Mouse (Mus musculus) c-Kit-positive CD71-positive TER-119-negative erythroid progenitor cells, embryonic 14.5 days (primary cell): ENCODE results near the gene Dnaaf1.

ENCODE experiments used
- DNase-seq: peaks from one replicate; pipeline ENCODE4 v3.0.0-alpha.2; 2013; ENCODE audit warnings: low read depth

The Dnaaf1 gene

DNA sequence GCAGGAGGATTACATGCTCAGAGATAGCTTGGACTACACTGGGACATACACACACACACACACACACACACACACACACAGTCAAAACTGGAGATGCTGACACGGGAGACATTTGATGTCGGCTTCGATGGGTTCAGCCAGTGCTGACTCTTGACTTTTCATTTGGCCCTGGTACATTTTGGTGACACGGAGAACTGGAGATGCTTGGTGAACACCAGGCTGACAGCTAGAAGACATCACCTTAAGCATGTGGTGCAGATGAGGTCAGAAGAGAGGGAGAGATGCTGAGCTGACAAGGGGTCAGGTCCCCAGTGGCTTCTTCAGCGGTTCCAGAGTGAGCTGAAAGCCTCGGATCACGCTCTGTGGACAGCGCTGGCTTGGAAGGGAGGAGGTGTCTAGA lies 48.0 kb downstream of the Dnaaf1 start:
- no peak for DNase-seq

DNA sequence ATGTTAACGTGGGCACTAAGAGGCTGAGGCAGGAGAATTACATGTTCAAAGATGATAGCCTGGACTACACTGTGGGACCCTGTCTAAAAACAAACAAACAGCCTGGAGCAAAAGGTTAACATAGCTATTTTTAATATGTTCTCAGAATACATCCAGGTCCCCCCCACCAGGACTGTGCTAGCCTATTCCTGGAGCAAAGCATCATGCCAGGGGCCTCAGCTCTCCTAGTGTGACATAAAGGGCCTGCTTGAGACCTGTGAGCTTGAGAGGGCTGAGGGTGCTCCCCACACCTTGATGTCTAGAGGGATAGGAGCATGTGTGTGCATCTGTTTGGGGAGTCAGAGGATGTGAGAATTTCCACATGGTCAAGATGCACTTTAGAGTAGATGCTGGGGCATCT lies 48.7 kb downstream of the Dnaaf1 start:
- DNase-seq, result no peak

DNA sequence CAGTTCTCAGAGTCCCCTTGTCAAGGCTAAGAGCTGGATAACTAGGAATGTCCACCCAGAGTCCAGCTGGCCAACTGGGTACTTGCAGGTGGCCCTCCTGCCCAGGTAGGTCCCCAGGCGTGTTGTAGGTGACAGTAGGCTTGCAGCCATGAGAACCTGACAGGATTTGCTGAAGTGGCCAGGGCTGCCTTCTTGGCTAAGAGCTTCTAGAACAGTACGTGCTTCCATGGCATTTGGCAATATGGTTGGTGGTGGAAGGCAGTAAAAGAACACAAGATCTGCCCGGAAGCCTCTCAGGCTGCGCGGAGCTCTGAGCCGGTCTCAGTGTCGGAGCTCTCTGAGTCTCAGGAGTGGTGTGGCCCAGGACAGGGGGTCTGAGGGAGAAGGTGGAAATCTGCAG lies 49.9 kb downstream of the Dnaaf1 start:
- DNase-seq, result no peak

DNA sequence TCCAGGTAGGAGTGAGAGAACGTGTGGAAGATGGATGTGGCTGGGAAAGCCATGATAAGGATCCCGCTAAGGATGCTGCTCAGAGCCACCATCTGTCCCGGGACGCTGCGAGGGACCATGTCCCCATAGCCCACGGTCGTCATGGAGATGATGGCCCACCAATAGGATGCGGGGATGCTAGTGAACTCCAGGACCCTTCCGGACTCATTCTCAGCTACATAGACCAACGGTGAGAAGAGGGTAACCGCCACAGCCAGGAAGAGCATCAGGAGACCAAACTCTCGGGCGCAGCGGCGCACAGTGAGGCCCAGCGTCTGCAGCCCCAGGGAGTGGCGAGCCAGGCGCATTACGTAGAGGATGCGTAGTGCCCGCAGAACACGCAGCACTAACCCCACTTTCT lies 50.8 kb downstream of the Dnaaf1 start:
- DNase-seq, result no peak

DNA sequence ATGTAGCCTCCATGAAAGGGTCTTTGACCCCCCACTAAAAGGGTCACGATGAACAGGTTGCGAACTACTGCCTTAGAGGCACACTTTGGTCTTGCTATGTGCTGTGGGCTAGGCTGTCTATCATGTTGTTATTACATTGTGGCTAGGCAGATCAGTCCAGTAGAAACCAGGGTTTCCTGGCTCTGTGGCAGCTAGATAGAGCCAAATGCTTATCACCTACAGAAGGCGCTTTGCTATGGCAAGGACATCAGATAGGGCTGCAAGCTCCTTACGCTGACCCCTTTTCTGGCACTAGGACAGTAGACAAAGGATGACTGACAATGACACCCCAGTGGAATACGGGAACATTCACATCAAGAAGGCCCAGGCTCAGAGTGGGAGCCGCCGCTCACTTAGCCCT lies 52.2 kb downstream of the Dnaaf1 start:
- DNase-seq, result no peak

DNA sequence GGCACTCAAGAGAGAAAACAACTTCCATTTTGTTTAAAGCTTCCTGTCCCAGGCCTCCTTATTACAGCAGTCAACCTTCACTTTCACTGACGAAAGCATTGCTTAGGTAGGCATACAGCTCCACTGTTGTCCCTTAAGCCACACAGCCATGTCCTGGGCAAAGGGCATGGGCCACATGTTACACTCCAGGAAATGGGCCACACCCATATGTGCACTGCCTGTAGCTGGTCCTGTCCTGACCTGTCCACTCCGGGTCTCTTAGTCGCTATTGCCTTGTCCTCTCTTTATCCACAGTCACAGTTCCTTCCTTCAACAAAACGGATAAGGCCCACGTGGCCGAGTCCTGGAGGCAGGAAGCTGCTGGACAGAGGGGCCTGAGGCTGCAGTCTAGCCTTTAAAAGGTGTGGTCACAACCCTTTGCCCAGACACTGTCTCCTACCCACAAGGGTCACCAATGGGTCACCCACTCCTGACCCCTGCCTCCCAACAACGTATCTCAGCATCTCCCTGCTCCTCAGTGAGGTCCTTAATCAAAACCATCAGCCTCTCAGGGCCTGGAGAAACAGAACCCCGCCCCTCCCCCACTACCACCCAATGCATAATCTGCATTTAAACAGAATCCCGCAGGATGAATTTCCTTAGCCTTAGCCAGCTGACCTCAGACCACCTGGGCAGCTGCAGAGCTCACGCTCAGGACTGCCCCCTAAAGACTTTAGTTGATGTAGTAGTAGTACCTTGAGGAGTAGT lies 52.8 kb downstream of the Dnaaf1 start:
- DNase-seq, result no peak

DNA sequence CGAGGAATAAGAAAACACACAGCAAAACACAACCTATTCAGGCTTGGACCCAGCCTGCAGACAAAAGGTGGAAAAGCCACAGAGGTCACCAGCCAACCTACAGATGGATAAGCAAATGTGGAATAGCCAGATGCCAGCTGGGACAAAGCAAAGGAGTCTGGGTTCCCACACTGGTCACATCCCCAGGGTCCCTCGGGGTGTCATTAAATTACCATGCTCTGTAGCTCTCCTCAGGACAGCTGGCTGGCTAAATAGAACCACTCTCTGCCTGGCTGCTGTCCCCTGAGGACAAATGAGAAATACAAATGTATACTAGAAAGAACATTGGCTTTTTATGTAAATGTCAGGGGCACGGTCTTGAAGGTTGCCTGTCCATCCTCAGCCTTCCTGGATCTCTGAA lies 55.8 kb downstream of the Dnaaf1 start:
- no peak for DNase-seq

DNA sequence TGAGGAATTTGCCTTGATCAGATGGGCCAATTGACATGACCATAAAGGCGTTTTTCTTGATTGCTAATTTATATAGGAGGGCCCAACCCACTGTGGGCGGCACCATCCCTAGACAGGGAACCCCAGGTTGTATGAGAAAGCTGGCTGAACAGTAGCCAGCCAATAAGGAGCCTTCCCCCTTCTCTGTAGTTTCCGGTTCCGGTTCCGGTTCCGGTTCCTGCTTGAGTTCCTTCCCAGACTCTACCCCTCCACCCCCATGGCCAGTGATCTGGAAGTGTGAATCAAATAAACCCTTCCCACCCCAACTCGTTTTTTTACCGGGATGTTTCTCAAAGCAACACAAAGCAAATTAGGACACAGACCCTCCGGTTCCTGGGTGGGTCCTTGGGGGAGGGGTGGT lies 57.2 kb downstream of the Dnaaf1 start:
- no peak for DNase-seq

DNA sequence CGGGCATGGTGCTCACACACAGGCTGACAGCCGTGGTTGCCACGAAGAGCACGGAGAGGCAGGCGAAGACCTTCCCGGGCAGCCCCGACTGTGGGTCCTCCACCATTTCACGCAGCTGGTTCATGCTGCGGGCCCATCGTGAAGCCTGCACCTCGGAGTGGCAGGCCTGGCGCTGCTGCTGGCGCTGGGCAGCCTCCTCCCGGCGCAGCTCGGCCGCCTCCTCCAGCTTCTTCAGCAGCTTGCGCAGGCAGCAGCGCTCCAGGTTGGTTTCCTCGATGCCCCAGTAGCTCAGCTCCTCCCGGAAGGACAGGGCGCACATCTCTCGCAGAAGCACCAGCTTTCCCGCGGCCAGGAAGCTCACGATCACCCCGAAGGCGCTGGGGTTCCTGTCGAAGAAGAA lies 57.9 kb downstream of the Dnaaf1 start:
- DNase-seq, result no peak

DNA sequence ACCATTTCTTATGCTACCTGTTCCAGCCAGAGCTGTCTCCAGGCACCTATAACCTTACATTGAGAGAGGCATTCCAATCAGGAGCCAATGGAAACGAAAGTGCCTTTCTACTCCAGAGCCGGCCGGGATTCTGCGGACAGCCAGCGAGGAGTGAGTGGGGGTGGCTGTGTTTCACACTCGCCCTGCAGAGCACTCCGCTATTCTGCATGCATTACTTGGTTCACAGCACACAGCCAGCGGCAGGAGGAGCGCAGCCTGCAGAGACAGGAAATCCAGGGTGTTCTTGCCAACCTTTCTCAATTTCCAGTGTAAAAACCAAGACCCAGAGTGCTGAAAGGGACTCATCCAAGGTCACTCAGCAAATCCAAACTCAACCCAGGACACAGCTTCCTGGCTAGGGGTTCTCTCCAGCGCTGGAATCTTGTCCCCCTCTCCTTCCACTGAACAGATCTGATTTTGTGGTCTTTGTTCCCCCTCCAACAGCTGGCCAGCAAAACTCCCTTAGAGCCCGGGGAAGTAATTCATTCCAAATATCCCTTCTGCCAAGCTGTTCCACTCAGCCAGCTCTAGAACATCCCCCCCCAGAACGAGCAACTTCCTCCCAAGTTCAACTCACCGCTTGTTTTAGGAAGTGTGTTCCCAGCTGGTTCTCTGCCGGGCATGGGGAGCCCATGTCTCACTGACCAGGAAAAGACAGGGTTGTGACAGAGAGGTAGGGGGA lies 59.7 kb downstream of the Dnaaf1 start:
- no peak for DNase-seq

DNA sequence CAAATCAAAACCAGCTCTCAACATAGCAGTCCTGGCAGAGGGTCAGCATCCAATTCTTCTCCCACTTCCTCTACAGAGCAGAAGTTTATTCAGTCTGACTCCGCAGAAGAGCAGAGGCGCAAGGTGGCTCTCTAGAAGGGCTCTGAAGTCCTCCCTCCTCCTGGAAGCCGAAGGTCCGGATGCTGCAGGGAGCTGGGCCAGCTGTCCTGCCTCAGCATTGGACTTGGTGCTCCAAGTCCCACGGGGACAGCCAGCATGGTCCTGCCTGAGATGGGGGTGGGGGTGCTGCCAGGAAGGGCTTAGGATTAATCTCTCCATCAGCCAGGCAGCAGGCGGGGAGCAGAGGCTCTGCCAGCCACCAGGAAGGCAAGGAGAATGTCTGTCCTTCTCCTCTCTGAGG lies 60.3 kb downstream of the Dnaaf1 start, which contains the start of gene Kcng4:
Gene Kcng4, minus strand, starts transcription at position 303 of the 400 bp plus-strand sequence.
- DNase-seq, result no peak

DNA sequence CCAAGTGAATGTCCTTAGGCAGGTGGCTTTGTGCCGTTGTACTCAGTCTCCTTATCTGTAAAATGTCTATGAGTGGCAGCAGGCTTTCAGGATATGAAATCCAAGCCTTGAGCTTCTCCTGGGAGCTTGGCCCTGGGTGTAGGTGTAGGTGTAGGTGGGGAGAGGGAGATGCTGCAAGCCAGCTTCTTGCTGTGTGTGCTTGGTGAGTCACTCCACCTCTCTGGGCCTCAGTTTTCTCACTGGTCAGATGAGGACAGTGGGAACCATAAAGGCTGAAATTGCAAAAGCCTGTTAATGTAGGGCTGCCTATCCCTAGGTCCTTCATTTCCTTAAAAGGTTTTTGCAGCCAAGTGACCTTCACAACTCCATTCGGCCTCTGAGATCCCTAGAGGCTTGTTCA lies 60.9 kb downstream of the Dnaaf1 start:
- DNase-seq, result no peak

DNA sequence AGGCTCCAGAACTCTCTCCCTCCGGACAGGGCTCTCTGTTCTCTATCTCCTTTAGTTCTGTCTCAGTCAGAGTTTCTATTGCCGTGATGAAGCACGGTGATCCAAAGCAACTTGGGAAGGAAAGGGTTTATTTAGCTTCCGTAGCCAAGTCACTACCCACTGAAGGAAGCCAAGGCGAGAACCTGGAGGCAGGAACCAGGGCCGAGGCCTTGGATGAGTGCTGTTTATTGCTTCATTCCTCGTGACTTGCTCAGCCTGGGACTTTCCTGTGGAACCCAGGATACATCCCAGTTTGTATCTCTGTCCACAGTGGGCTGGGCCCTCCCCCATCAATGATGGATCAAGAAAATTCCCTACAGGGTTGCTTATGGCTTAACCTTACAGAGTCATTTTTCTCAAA lies 61.7 kb downstream of the Dnaaf1 start:
- DNase-seq, result no peak

DNA sequence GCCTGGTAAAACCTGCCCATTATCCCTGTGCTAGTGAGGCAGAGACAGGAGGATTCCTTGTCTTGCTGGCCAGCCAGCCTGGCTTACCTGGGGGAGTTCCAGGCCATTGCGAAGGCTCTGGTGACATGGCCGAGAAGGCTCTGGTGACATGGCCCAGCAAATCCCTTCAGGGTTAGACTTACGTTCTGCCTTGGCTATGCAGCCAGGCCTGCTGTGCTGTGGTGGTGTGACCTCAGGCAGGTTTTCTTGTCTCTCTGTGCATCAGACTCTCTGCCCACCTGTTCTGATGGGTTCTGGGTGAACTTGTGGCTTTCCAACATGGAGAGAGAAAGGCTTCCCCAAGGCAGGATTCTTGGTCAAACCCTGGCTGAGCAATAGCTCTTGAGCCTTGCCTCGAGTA lies 62.3 kb downstream of the Dnaaf1 start:
- no peak for DNase-seq

DNA sequence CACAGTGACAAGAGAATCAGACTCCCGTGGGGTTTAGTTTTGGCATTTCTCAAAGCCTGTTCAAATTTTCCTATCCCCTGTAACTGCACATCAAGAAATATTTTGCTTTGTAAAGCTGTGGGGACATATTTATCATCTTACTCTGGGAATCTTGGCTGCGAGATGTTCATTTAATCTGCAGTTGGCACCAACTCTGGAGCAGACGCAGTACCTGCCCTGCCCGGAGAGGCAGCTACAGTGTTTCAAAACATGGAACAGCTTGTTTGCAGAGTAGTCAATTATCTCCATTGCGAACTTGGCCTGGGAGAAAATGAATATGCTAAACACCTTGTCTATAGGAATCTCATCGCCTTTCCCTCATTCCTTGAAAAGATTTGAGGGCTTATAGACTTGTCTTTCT lies 63.2 kb downstream of the Dnaaf1 start:
- no peak for DNase-seq

DNA sequence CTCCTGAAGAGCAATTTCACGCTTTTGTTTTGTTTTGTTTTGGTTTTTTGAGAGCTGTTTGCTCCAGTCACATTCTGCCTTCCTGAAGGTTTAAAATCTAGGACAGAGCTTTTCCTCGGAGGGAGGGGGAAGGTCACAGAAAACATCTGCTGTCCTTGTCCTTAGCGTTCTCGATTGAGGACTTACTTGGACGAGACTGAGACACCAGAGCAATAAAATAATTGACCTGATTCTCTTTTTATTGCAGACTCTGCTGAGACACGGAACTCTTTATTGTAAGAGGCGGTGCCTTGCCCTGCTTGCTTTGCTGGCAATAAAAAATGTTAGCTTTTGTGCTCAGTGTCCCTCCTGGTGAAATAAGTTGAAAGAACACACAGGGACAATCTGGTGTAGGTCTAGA lies 64.8 kb downstream of the Dnaaf1 start:
- no peak for DNase-seq

DNA sequence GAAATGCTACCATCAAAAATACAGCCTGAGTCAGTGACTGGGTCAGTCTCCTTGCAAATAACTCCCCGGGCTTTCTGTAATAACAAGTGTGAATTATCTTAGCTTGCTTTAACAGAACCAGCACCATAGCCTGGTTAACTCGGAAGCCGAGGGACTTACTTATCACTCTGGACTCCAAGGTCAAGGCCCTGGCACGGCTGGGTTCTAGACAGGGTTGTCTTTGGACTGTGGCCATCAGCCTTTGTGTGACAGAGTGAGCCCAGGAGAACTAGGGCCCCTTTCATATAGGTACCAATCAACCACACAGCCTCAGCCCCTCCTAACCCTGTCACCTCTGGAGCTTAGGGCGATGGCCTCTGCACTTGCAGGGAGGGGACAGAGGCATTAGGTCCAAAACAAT lies 66.0 kb downstream of the Dnaaf1 start:
- DNase-seq, result no peak

DNA sequence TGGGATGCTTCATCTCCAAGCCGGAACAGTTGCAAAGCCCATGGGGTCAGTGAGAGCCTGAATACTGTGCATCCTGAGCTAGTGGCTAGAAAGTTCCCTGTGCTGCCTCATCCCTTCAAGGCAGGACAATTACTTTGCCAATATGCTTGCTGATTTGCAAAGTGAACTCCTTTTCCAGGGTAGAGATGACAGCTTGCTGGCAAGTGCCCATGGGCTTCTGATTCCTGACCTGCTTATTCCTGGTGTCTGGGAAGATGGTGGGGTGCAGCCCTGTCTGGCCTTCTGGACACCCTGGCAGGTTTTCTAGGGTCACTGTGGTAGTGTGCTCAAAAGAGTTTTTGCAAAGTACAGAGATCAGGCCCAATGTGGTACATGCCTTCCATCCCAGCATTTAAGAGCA lies 67.9 kb downstream of the Dnaaf1 start:
- DNase-seq, result no peak

DNA sequence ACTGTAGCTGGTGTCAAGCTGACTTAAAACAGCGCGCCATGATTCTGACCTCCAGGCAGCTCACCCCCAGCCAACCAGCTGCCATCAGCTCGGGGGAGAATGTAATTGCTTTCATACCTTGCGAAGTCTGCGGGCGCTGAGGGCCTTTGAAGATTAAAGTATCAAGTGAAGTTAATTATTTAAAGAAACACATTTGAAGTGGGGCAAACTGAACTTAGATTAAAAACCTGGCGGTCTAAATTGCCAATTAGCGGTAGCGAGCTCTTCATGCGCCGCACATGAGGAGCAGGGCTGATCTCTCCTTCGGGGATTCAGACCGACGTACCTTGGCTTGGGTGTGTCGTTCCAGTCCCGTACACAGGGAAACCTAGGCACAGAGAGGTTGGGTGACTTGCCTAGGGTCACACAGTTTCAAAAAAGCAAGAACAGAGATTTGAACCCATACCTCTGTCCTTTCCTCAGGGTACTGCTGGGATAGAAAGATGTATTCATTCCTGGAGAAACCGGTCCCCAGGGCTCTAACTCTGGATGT lies 69.5 kb downstream of the Dnaaf1 start:
- DNase-seq, result no peak

DNA sequence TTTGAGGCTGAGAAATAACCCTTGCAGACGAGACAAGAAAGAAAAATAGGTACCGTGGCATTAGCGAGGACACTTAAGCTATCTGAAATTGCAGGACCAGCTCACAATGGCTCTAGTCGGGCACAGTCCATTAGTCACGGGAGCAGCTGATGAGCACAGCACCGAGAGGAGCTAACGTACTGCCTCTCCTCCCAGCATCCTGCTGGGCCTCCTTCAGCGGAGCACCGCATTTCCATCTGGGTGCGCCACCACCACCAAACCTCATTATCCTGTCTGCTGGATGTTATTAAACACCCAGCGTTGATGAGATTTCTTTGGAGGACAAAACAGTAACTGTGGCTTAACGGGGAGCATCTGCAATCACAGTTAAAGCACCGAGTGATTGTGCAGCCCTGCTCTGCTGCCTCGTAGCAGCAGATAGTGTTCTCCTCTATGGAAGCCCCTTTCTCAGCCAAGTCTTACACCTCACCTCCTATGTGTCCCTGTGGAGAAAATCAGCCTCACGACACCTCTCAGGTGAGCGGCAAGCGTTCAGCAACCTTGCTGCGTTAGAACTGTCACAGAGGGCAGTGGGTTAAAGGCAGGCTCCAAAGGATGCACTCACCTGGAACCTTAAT lies 70.1 kb downstream of the Dnaaf1 start:
- no peak for DNase-seq

DNA sequence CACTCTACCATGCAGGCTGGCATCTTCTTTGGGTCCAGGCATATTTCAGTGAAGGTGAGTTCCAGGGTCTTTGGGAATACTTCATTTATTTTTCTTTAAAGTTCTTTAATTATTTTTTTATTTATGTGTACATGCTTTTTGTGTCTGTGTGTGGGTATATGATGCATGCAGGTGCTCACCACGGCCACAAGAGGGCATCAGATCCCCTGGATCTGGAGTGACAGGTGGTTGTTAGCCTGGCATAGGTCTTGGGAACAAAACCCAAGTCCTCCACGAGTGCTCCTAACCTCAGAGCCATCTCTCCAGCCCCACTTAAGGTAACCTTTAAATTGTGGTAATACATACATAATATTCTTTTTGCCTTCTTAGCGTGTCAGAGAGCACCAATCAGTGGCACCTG lies 71.2 kb downstream of the Dnaaf1 start:
- no peak for DNase-seq

DNA sequence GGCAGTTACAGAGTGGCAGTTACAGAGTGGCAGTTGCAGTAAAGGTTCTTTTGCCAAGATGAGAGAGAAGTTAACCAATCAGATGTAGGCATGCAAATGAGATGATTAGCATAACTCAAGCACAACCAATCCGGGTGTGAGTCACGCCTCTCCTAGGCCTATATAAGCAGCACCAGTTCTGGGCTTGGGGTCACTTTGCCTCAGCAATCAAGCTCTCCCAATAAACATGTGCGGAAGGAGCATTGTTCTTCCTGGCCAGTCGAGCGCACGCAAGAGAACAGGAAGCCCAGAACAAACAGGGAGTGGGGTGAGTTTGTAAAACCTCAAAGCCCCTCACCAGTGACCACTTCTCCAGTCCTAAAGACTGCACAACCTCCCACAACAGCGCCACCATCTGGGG lies 71.8 kb downstream of the Dnaaf1 start:
- no peak for DNase-seq
